Mouse (Mus musculus): ENCODE data around the gene Ecd. TPM values are rescaled to one million over a fixed set of nuclear protein-coding genes. Genes with fewer than 3 reads are reported as not detected.
A peak's percentile ranks its signal among the peaks of the same experiment; 100 is the strongest.

The Ecd gene
- polyA plus RNA-seq, 1 experiment from 2014 or later: 13.5 TPM

- 83% methylated on average over 8 of the region's 8 CpGs for WGBS
- Histone ChIP-seq H3K27ac (ENCODE audit: low read depth, low read length) (no peak overlapping the region), H3K4me2 (replicated peaks; ENCODE audit: low read depth) (no peak overlapping the region), H3K9me3 (ENCODE audit: control insufficient read depth) (no peaks in the 10 kb centered on the region), H3K9ac (ENCODE audit: low read depth, low read length) (no peak overlapping the region), H3K4me1 (replicated peaks; ENCODE audit: control insufficient read depth, insufficient read depth, low read length) (no peaks in the 10 kb centered on the region), H3K4me3 (ENCODE audit: low read depth, low read length) (no peak overlapping the region), H3K27me3 (replicated peaks; ENCODE audit: control insufficient read depth, insufficient read depth, low read length) (no peaks in the 10 kb centered on the region), H3K36me3 (ENCODE audit: control insufficient read depth, insufficient read depth) (peaks cover 49% of the 10 kb centered on the region)
- peak; percentile 62 for TF ChIP-seq CTCF (IDR thresholded peaks at IDR 0.05; ENCODE audit: low read depth)
- peak; percentile 33; the same call in 1 of the 2 replicates for ATAC-seq
Observed at GRCm38 (mm10) chr14:20340149-20340548, 7.8 kb downstream of the Ecd start.

GRCm38 (mm10) chr14:20339415-20339814 is 8.5 kb downstream of the Ecd start:
- no peaks in the 10 kb centered on the region for H3K9me3 ChIP-seq (ENCODE audit: control insufficient read depth)
- WGBS: 96% methylated on average over 5 of the region's 5 CpGs
- H3K27ac ChIP-seq (ENCODE audit: low read depth, low read length): no peak overlapping the region
- H3K4me2 ChIP-seq (replicated peaks; ENCODE audit: low read depth): no peak overlapping the region
- TF ChIP-seq CTCF (IDR thresholded peaks at IDR 0.05; ENCODE audit: low read depth): no peak
- H3K36me3 ChIP-seq (ENCODE audit: control insufficient read depth, insufficient read depth): peaks cover 50% of the 10 kb centered on the region
- no peak overlapping the region for H3K9ac ChIP-seq (ENCODE audit: low read depth, low read length)
- H3K27me3 ChIP-seq (replicated peaks; ENCODE audit: control insufficient read depth, insufficient read depth, low read length): no peaks in the 10 kb centered on the region
- no peak for ATAC-seq
- no peak overlapping the region for H3K4me3 ChIP-seq (ENCODE audit: low read depth, low read length)
- no peaks in the 10 kb centered on the region for H3K4me1 ChIP-seq (replicated peaks; ENCODE audit: control insufficient read depth, insufficient read depth, low read length)

- no peak for ATAC-seq
- no peak overlapping the region for H3K27ac ChIP-seq (ENCODE audit: low read depth, low read length)
- H3K4me2 ChIP-seq (replicated peaks; ENCODE audit: low read depth): no peak overlapping the region
- TF ChIP-seq CTCF (IDR thresholded peaks at IDR 0.05; ENCODE audit: low read depth): no peak
- peaks cover 68% of the 10 kb centered on the region for H3K36me3 ChIP-seq (ENCODE audit: control insufficient read depth, insufficient read depth)
- no peak overlapping the region for H3K9ac ChIP-seq (ENCODE audit: low read depth, low read length)
- H3K9me3 ChIP-seq (ENCODE audit: control insufficient read depth): no peaks in the 10 kb centered on the region
- no peaks in the 10 kb centered on the region for H3K27me3 ChIP-seq (replicated peaks; ENCODE audit: control insufficient read depth, insufficient read depth, low read length)
- no peaks in the 10 kb centered on the region for H3K4me1 ChIP-seq (replicated peaks; ENCODE audit: control insufficient read depth, insufficient read depth, low read length)
- no peak overlapping the region for H3K4me3 ChIP-seq (ENCODE audit: low read depth, low read length)
- WGBS: 89% methylated on average over 4 of the region's 4 CpGs
Observed at GRCm38 (mm10) chr14:20331316-20331715, 16.6 kb downstream of the Ecd start.

- Histone ChIP-seq H3K36me3 (ENCODE audit: control insufficient read depth, insufficient read depth) (peaks cover 65% of the 10 kb centered on the region), H3K9me3 (ENCODE audit: control insufficient read depth) (no peaks in the 10 kb centered on the region), H3K27ac (ENCODE audit: low read depth, low read length) (no peak overlapping the region), H3K9ac (ENCODE audit: low read depth, low read length) (no peak overlapping the region), H3K4me1 (replicated peaks; ENCODE audit: control insufficient read depth, insufficient read depth, low read length) (no peaks in the 10 kb centered on the region), H3K4me2 (replicated peaks; ENCODE audit: low read depth) (no peak overlapping the region), H3K4me3 (ENCODE audit: low read depth, low read length) (no peak overlapping the region), H3K27me3 (replicated peaks; ENCODE audit: control insufficient read depth, insufficient read depth, low read length) (no peaks in the 10 kb centered on the region)
- ATAC-seq: no peak
- peak; percentile 71 for TF ChIP-seq CTCF (IDR thresholded peaks at IDR 0.05; ENCODE audit: low read depth)
- 55% methylated on average over 9 of the region's 9 CpGs for WGBS
Observed at GRCm38 (mm10) chr14:20328474-20328873, 19.4 kb downstream of the Ecd start.

GRCm38 (mm10) chr14:20324196-20324595 is 23.7 kb downstream of the Ecd start:
- Histone ChIP-seq H3K4me2 (replicated peaks; ENCODE audit: low read depth) (no peak overlapping the region), H3K27ac (ENCODE audit: low read depth, low read length) (no peak overlapping the region), H3K4me1 (replicated peaks; ENCODE audit: control insufficient read depth, insufficient read depth, low read length) (no peaks in the 10 kb centered on the region), H3K4me3 (ENCODE audit: low read depth, low read length) (no peak overlapping the region), H3K36me3 (ENCODE audit: control insufficient read depth, insufficient read depth) (peaks cover 67% of the 10 kb centered on the region), H3K9ac (ENCODE audit: low read depth, low read length) (no peak overlapping the region), H3K27me3 (replicated peaks; ENCODE audit: control insufficient read depth, insufficient read depth, low read length) (no peaks in the 10 kb centered on the region), H3K9me3 (ENCODE audit: control insufficient read depth) (no peaks in the 10 kb centered on the region)
- TF ChIP-seq CTCF (IDR thresholded peaks at IDR 0.05; ENCODE audit: low read depth): no peak
- no peak for ATAC-seq
- WGBS: 96% methylated on average over 9 of the region's 9 CpGs

GRCm38 (mm10) chr14:20319420-20319819 is 28.5 kb downstream of the Ecd start:
- H3K36me3 ChIP-seq (ENCODE audit: control insufficient read depth, insufficient read depth): peaks cover 47% of the 10 kb centered on the region
- H3K27ac ChIP-seq (ENCODE audit: low read depth, low read length): no peak overlapping the region
- 79% methylated on average over 3 of the region's 3 CpGs for WGBS
- H3K9ac ChIP-seq (ENCODE audit: low read depth, low read length): no peak overlapping the region
- H3K27me3 ChIP-seq (replicated peaks; ENCODE audit: control insufficient read depth, insufficient read depth, low read length): no peaks in the 10 kb centered on the region
- peak; percentile 72 for TF ChIP-seq CTCF (IDR thresholded peaks at IDR 0.05; ENCODE audit: low read depth)
- H3K4me2 ChIP-seq (replicated peaks; ENCODE audit: low read depth): no peak overlapping the region
- no peak for ATAC-seq
- no peak overlapping the region for H3K4me3 ChIP-seq (ENCODE audit: low read depth, low read length)
- no peaks in the 10 kb centered on the region for H3K4me1 ChIP-seq (replicated peaks; ENCODE audit: control insufficient read depth, insufficient read depth, low read length)
- no peaks in the 10 kb centered on the region for H3K9me3 ChIP-seq (ENCODE audit: control insufficient read depth)

GRCm38 (mm10) chr14:20315137-20315536 is 32.8 kb downstream of the Ecd start:
- no peak for TF ChIP-seq CTCF (IDR thresholded peaks at IDR 0.05; ENCODE audit: low read depth)
- Histone ChIP-seq H3K4me1 (replicated peaks; ENCODE audit: control insufficient read depth, insufficient read depth, low read length) (no peaks in the 10 kb centered on the region), H3K4me2 (replicated peaks; ENCODE audit: low read depth) (0 out of 2 replicates have a peak overlapping the region, but pooled peaks have one; percentile 6), H3K9ac (ENCODE audit: low read depth, low read length) (no peak overlapping the region), H3K27ac (ENCODE audit: low read depth, low read length) (no peak overlapping the region), H3K4me3 (ENCODE audit: low read depth, low read length) (no peak overlapping the region), H3K36me3 (ENCODE audit: control insufficient read depth, insufficient read depth) (peaks cover 30% of the 10 kb centered on the region), H3K9me3 (ENCODE audit: control insufficient read depth) (no peaks in the 10 kb centered on the region), H3K27me3 (replicated peaks; ENCODE audit: control insufficient read depth, insufficient read depth, low read length) (no peaks in the 10 kb centered on the region)
- peak; percentile 47; the same call in 1 of the 2 replicates for ATAC-seq
- WGBS: 19% methylated on average over 1 of the region's 1 CpGs
